Mouse (Mus musculus): ENCODE data around the gene Mslnl. TPM values are rescaled to one million over a fixed set of nuclear protein-coding genes. Genes with fewer than 3 reads are reported as not detected.
A peak's percentile ranks its signal among the peaks of the same experiment; 100 is the strongest.

Mslnl gene
- polyA plus RNA-seq, 1 experiment from 2014 or later, result not detected

DNA sequence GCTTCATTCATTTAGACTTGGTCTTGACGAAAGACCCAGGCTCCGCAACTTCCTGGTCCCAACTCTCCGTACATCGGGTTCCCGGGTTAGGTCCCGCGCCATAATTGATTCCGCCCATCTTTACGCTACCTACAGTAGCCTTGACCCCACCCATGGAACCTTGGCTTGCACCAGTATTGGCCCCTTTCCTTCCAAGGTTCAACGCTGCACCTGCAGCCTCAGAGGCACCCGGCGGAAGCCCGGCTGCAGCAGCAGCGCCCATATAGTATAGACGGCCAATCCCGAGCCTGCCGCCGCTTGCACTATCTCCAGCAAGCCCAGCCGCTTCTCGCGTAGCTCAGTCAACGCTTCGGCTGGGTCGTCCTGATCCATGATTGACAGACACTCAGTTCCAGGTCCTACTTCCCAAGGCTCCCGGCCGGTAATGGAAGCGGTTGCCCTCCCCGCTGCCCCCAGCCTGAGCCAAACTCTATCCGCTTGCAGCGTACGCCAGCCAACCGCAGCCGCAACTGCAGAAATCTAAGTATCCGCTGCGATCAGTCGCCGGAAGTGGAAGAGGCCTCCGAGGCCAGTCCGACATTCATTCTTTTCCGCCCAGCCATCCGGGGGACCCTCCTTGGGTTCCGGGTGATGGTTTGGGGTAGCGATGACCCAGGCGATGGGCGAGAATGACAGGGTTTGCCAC is 56.1 kb downstream of the Mslnl start:
- H3K9ac ChIP-seq (replicated peaks), result peak overlapping the region; percentile 83
- H3K27ac ChIP-seq (replicated peaks), result peak overlapping the region; percentile 93
- under 1% methylated on average over 45 of the region's 45 CpGs for WGBS
- H3K4me1 ChIP-seq, result peaks cover 57% of the 10 kb centered on the region
- H3K27me3 ChIP-seq, result no peaks in the 10 kb centered on the region
- peaks cover 26% of the 10 kb centered on the region for H3K36me3 ChIP-seq
- peak overlapping the region; percentile 90 for H3K4me2 ChIP-seq (replicated peaks)
- H3K4me3 ChIP-seq, result peak overlapping the region; percentile 69
- peak; percentile 24 for ATAC-seq (ENCODE audit: low FRiP score, low read depth)
- H3K9me3 ChIP-seq, result no peaks in the 10 kb centered on the region

DNA sequence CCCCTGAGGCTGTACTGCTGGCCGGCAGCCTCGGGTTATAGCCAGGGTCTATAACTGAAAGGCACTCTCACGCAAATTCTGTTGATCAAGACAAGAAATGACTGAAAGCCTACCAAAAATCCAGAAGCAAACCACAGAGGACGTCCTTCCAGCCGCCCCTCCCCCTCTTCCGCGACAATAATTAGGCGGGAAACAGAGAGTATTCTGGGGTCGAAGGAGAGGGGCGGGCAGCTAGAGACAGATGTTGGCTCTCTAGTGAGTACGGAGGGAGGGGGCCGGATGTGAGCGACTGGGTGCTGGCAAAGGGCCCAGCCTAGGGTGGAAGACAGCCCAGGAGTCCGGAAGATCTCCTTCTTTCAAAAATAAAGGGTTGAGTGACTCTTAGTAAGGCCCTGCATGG is 56.8 kb downstream of the Mslnl start, which contains the start of gene Fam173a:
Fam173a (minus strand) TSS at position 287 of the 400 bp plus-strand sequence.
- H3K36me3 ChIP-seq, result peaks cover 23% of the 10 kb centered on the region
- no peaks in the 10 kb centered on the region for H3K27me3 ChIP-seq
- peak within 1 kb of the TSS; percentile 69 for H3K4me3 ChIP-seq
- H3K9ac ChIP-seq (replicated peaks), result peak within 1 kb of the TSS; percentile 83
- peak; percentile 28; the same call in 1 of the 2 replicates for ATAC-seq (ENCODE audit: low FRiP score, low read depth)
- H3K27ac ChIP-seq (replicated peaks), result peak within 1 kb of the TSS; percentile 93
- peak within 1 kb of the TSS; percentile 92 for H3K4me2 ChIP-seq (replicated peaks)
- peaks cover 63% of the 10 kb centered on the region for H3K4me1 ChIP-seq
- H3K9me3 ChIP-seq, result no peaks in the 10 kb centered on the region
- WGBS, result under 1% methylated on average over 14 of the region's 14 CpGs

DNA sequence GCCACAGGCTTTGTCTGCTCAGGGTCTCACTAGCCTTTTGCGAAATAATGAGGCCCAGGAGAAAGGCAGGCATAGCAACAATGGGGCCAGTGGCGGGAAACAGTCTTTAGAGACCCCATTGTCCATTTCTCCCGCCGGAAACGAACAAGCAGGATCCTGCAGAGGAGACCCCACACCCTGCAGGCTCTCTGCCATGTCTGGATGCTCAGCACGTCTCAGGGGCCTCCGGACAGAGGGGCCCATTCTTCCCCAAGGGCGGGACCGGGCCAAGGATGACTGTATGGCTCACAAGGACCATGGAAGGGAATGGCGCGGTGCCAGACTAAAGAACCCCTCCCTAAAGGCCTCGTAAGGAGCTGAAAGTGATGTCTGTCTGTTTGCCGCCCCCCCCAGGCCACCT is 58.4 kb downstream of the Mslnl start:
- 29% methylated on average over 13 of the region's 13 CpGs for WGBS
- Histone ChIP-seq H3K9ac (replicated peaks) (peak overlapping the region; percentile 75), H3K36me3 (peaks cover 11% of the 10 kb centered on the region), H3K9me3 (no peaks in the 10 kb centered on the region), H3K27me3 (no peaks in the 10 kb centered on the region), H3K27ac (replicated peaks) (peak overlapping the region; percentile 93), H3K4me2 (replicated peaks) (peak overlapping the region; percentile 92), H3K4me1 (peaks cover 64% of the 10 kb centered on the region), H3K4me3 (0 out of 2 replicates have a peak overlapping the region, but pooled peaks have one; percentile 80)
- no peak for ATAC-seq (ENCODE audit: low FRiP score, low read depth)

DNA sequence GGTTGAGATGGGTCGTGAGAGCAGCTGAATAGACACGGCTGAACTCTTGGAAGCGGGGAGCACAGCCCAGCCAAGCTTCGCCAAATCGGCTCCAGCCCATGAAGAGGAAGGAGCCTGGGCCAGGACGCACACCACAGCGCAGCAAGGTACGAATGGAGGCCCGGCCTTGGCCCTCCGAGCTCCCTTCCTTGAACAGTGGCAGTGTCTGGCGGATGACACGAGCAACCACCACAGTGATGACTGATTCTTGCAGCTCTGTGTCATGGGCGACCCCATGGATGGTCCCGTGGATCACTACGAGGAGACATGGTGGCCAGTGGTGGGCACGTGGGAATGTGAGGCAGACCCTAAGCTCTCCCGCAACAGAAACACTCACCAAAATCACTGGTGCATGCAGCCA is 59.2 kb downstream of the Mslnl start:
- WGBS, result 52% methylated on average over 17 of the region's 17 CpGs
- peak overlapping the region; percentile 75 for H3K9ac ChIP-seq (replicated peaks)
- H3K4me2 ChIP-seq (replicated peaks), result peak overlapping the region; percentile 92
- H3K9me3 ChIP-seq, result no peaks in the 10 kb centered on the region
- H3K27ac ChIP-seq (replicated peaks), result peak overlapping the region; percentile 93
- no peak for ATAC-seq (ENCODE audit: low FRiP score, low read depth)
- H3K27me3 ChIP-seq, result no peaks in the 10 kb centered on the region
- H3K4me3 ChIP-seq, result peak overlapping the region; percentile 80
- H3K4me1 ChIP-seq, result peaks cover 64% of the 10 kb centered on the region
- H3K36me3 ChIP-seq, result 0 out of 2 replicates have a peak, but pooled peaks cover 3% of the 10 kb centered on the region

DNA sequence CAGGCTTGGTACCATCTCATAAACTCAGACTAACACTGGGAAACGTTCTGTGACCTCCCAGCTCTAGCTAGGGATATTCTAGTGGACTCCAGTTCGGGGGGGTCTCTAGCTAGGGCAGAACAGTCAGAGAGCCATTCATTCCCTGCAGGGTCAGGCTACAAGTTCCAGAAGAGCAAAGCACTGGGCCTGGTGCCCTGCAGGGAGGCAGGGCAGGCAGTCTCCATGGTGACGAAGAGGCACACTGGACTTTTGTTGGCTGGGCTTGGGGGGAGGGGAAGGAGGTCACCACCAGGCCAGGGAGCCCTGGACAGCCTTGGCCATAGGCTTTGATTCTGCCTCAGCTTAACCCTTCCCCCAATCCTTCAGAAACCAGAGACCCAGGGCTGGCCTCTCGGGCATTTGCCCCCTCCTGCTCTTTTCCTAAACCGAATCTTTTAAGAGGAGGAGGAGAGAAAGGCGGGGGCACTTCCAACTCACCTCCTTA is 59.8 kb downstream of the Mslnl start, which contains the start of gene AC134908.4:
AC134908.4 (minus strand) TSS at position 51 of the 484 bp plus-strand sequence.
- WGBS, result under 1% methylated on average over 6 of the region's 6 CpGs
- Histone ChIP-seq H3K36me3 (no peaks in the 10 kb centered on the region), H3K9me3 (no peaks in the 10 kb centered on the region), H3K27me3 (no peaks in the 10 kb centered on the region), H3K4me1 (peaks cover 61% of the 10 kb centered on the region), H3K27ac (replicated peaks) (peak within 1 kb of the TSS; percentile 93), H3K4me3 (peak within 1 kb of the TSS; percentile 80), H3K4me2 (replicated peaks) (peak within 1 kb of the TSS; percentile 92), H3K9ac (replicated peaks) (peak within 1 kb of the TSS; percentile 75)
- no peak for ATAC-seq (ENCODE audit: low FRiP score, low read depth)

DNA sequence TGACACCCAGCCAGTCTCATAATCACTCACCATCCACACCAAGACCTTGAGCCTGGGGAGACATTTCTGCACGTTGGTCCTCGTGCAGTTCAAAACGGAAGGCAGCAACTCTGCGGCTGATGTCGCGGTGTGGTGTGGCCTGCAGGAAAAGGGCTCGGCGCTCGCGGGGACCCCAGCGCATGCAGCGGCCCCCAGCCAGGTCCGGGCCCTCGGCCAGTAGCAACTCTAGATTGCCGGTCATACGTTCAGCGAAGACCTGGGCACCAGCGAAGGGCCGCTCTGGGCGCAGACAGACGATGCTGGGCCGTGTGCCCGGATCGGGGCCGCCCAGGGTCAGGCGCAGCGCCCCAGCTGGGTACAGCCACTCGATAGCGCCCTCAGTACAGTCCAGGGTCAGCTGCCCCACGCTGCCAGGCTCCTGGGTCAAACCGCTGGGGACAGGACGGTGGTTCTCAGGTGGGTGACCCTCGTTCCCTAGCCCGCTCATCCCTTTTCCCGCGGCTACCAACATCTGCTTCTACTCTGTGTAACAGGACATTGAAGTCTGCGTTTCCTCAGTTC is 60.4 kb downstream of the Mslnl start:
- under 1% methylated on average over 37 of the region's 37 CpGs for WGBS
- peak overlapping the region; percentile 80 for H3K4me3 ChIP-seq
- H3K4me1 ChIP-seq, result peaks cover 55% of the 10 kb centered on the region
- ATAC-seq (ENCODE audit: low FRiP score, low read depth), result no peak
- H3K4me2 ChIP-seq (replicated peaks), result peak overlapping the region; percentile 92
- H3K27me3 ChIP-seq, result peaks cover 1% of the 10 kb centered on the region
- H3K9me3 ChIP-seq, result no peaks in the 10 kb centered on the region
- peak overlapping the region; percentile 93 for H3K27ac ChIP-seq (replicated peaks)
- H3K9ac ChIP-seq (replicated peaks), result peak overlapping the region; percentile 75
- no peaks in the 10 kb centered on the region for H3K36me3 ChIP-seq

DNA sequence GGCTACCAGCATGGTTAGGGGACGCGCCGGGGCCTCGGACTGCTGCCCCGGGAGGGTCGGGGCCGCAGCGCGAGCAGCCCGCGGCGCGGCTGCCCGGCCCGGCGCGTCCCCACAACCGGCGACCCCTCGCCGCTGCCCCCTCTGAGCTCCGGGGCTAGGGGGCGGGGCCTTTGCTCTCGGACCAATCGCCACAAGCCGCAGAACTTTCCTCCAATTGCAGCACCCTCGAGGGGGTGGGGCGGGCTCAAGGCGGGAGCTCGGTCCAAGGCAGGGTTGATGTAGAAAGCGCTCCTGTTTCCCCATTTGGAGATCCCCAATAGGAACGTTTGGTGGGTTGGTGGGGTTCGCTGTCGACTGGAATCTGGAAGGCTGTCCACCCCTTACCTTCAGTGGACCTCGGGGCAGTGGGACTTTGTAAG is 61.1 kb downstream of the Mslnl start, which contains the start of gene Metrn:
Metrn (minus strand) TSS at position 186 of the 419 bp plus-strand sequence.
- Histone ChIP-seq H3K4me3 (peak within 1 kb of the TSS; percentile 80), H3K9me3 (no peaks in the 10 kb centered on the region), H3K27me3 (peaks cover 5% of the 10 kb centered on the region), H3K4me1 (peaks cover 50% of the 10 kb centered on the region), H3K27ac (replicated peaks) (peak within 1 kb of the TSS; percentile 93), H3K9ac (replicated peaks) (peak within 1 kb of the TSS; percentile 75), H3K36me3 (no peaks in the 10 kb centered on the region), H3K4me2 (replicated peaks) (peak within 1 kb of the TSS; percentile 92)
- ATAC-seq (ENCODE audit: low FRiP score, low read depth), result peak; percentile 77
- WGBS, result under 1% methylated on average over 34 of the region's 35 CpGs

Small RNA genes lying within 50 kb of the gene (microRNA-seq; reads per million reads assigned to microRNA genes)
- gene Gm25083, result not detected
- gene Mir6966, result not detected

Other genes with a start within 250 kb of the Mslnl start
- 0.11 TPM in 1 of 2 replicates, not detected in the other for gene Sstr5, start 238.8 kb upstream of the Mslnl start, polyA plus RNA-seq (2016; fragmentation: Nextera tagmentation; extraction: Ambion mirVana)
- gene Sox8, start 165.4 kb upstream of the Mslnl start, polyA plus RNA-seq (2016; fragmentation: Nextera tagmentation; extraction: Ambion mirVana), result 3.2 and 4.7 TPM in 2 replicates
- 20.5 and 21.5 TPM in 2 replicates for gene Lmf1, start 157.0 kb upstream of the Mslnl start, polyA plus RNA-seq (2016; fragmentation: Nextera tagmentation; extraction: Ambion mirVana)
- gene Gng13, start 18.9 kb upstream of the Mslnl start, polyA plus RNA-seq (2016; fragmentation: Nextera tagmentation; extraction: Ambion mirVana), result 0.85 and 1.5 TPM in 2 replicates
- gene Chtf18, start 8.6 kb upstream of the Mslnl start, polyA plus RNA-seq (2016; fragmentation: Nextera tagmentation; extraction: Ambion mirVana), result 31.4 and 34.5 TPM in 2 replicates
- 18.1 and 19.4 TPM in 2 replicates for gene Rpusd1, start 8.4 kb upstream of the Mslnl start, polyA plus RNA-seq (2016; fragmentation: Nextera tagmentation; extraction: Ambion mirVana)
- 0.19 and 0.27 TPM in 2 replicates for gene Msln, start 18.3 kb downstream of the Mslnl start, polyA plus RNA-seq (2016; fragmentation: Nextera tagmentation; extraction: Ambion mirVana)
- gene Narfl, start 37.7 kb downstream of the Mslnl start, polyA plus RNA-seq (2016; fragmentation: Nextera tagmentation; extraction: Ambion mirVana), result 24.8 and 24.9 TPM in 2 replicates
- gene Haghl, start 49.6 kb downstream of the Mslnl start, polyA plus RNA-seq (2016; fragmentation: Nextera tagmentation; extraction: Ambion mirVana), result 114 and 116 TPM in 2 replicates
- gene Ccdc78, start 50.5 kb downstream of the Mslnl start, polyA plus RNA-seq (2016; fragmentation: Nextera tagmentation; extraction: Ambion mirVana), result 0.40 and 0.68 TPM in 2 replicates
- gene Fam173a, start 56.9 kb downstream of the Mslnl start, polyA plus RNA-seq (2016; fragmentation: Nextera tagmentation; extraction: Ambion mirVana), result 81.8 and 86.1 TPM in 2 replicates
- not detected in 2 replicates for gene AC134908.4, start 59.6 kb downstream of the Mslnl start, polyA plus RNA-seq (2016; fragmentation: Nextera tagmentation; extraction: Ambion mirVana)
- 59.1 and 68.8 TPM in 2 replicates for gene Metrn, start 61.1 kb downstream of the Mslnl start, polyA plus RNA-seq (2016; fragmentation: Nextera tagmentation; extraction: Ambion mirVana)
- 24.8 and 29.4 TPM in 2 replicates for gene Fbxl16, start 73.0 kb downstream of the Mslnl start, polyA plus RNA-seq (2016; fragmentation: Nextera tagmentation; extraction: Ambion mirVana)
- 28.3 and 28.5 TPM in 2 replicates for gene Wdr24, start 87.6 kb downstream of the Mslnl start, polyA plus RNA-seq (2016; fragmentation: Nextera tagmentation; extraction: Ambion mirVana)
- gene Jmjd8, start 92.8 kb downstream of the Mslnl start, polyA plus RNA-seq (2016; fragmentation: Nextera tagmentation; extraction: Ambion mirVana), result 70.7 and 71.1 TPM in 2 replicates
- 277 and 283 TPM in 2 replicates for gene Stub1, start 97.4 kb downstream of the Mslnl start, polyA plus RNA-seq (2016; fragmentation: Nextera tagmentation; extraction: Ambion mirVana)
- gene Rhbdl1, start 101.3 kb downstream of the Mslnl start, polyA plus RNA-seq (2016; fragmentation: Nextera tagmentation; extraction: Ambion mirVana), result 5.8 and 6.0 TPM in 2 replicates
- 2.5 and 3.7 TPM in 2 replicates for gene Gm20683, start 105.7 kb downstream of the Mslnl start, polyA plus RNA-seq (2016; fragmentation: Nextera tagmentation; extraction: Ambion mirVana)
- 17.7 and 21.1 TPM in 2 replicates for gene Rhot2, start 108.8 kb downstream of the Mslnl start, polyA plus RNA-seq (2016; fragmentation: Nextera tagmentation; extraction: Ambion mirVana)
- gene Wdr90, start 125.5 kb downstream of the Mslnl start, polyA plus RNA-seq (2016; fragmentation: Nextera tagmentation; extraction: Ambion mirVana), result 38.1 and 38.5 TPM in 2 replicates
- gene Mcrip2, start 132.7 kb downstream of the Mslnl start, polyA plus RNA-seq (2016; fragmentation: Nextera tagmentation; extraction: Ambion mirVana), result 6.8 and 8.5 TPM in 2 replicates
- 59.5 and 65.2 TPM in 2 replicates for gene Mettl26, start 139.0 kb downstream of the Mslnl start, polyA plus RNA-seq (2016; fragmentation: Nextera tagmentation; extraction: Ambion mirVana)
- gene Wfikkn1, start 144.8 kb downstream of the Mslnl start, polyA plus RNA-seq (2016; fragmentation: Nextera tagmentation; extraction: Ambion mirVana), result 0.52 and 0.60 TPM in 2 replicates
- 38.0 and 38.8 TPM in 2 replicates for gene Rab40c, start 183.7 kb downstream of the Mslnl start, polyA plus RNA-seq (2016; fragmentation: Nextera tagmentation; extraction: Ambion mirVana)
- gene Pigq, start 208.9 kb downstream of the Mslnl start, polyA plus RNA-seq (2016; fragmentation: Nextera tagmentation; extraction: Ambion mirVana), result 54.1 and 54.5 TPM in 2 replicates
- gene Nhlrc4, start 208.9 kb downstream of the Mslnl start, polyA plus RNA-seq (2016; fragmentation: Nextera tagmentation; extraction: Ambion mirVana), result 0.26 and 0.61 TPM in 2 replicates
- gene A930017K11Rik, start 216.5 kb downstream of the Mslnl start, polyA plus RNA-seq (2016; fragmentation: Nextera tagmentation; extraction: Ambion mirVana), result 0.13 and 0.14 TPM in 2 replicates
- gene Capn15, start 249.8 kb downstream of the Mslnl start, polyA plus RNA-seq (2016; fragmentation: Nextera tagmentation; extraction: Ambion mirVana), result 30.4 and 30.6 TPM in 2 replicates